ENCODE assay signal across 8 mouse cellular contexts in genomic region chr11:50227226-50227625, GRCm38 (mm10). TPM values are rescaled to one million over a fixed set of nuclear protein-coding genes. Genes with fewer than 3 reads are reported as not detected.
A peak's percentile ranks its signal among the peaks of the same experiment; 100 is the strongest.
DNase-seq lines count a peak whose midpoint lies in the region; ATAC-seq lines count a peak whose summit lies in the region.

No protein-coding gene starts in this region.

- H3K9me3 ChIP-seq in erythroblast, embryonic 14.5 days (ENCODE audit: control insufficient read depth, low read length): no peaks in the 10 kb centered on the region
- no peaks in the 10 kb centered on the region for H3K9me3 ChIP-seq in limb, embryonic 13.5 days
- H3K9me3 ChIP-seq in stomach, embryonic 16.5 days (replicated peaks; ENCODE audit: control insufficient read depth, low read length): no peaks in the 10 kb centered on the region

- H3K4me2 ChIP-seq in limb, embryonic 13.5 days (replicated peaks): peak overlapping the region; percentile 91
- H3K4me2 ChIP-seq in stomach, embryonic 16.5 days (ENCODE audit: low read depth, low read length): 0 out of 2 replicates have a peak overlapping the region, but pooled peaks have one; percentile 92

- ATAC-seq in erythroblast, adult 5-6 weeks (replicated peaks; ENCODE audit: low FRiP score, poor library complexity, severe bottlenecking): no peak
- ATAC-seq in limb, embryonic 13.5 days (ENCODE audit: low FRiP score, low read depth): no peak
- no peak for ATAC-seq in stomach, embryonic 16.5 days (ENCODE audit: insufficient read depth, low FRiP score)

- peak overlapping the region; percentile 96 for H3K9ac ChIP-seq in limb, embryonic 13.5 days
- H3K9ac ChIP-seq in stomach, embryonic 16.5 days (ENCODE audit: low read length): 0 out of 2 replicates have a peak overlapping the region, but pooled peaks have one; percentile 99

- no peak overlapping the region for H3K27ac ChIP-seq in limb, embryonic 13.5 days
- no peak overlapping the region for H3K27ac ChIP-seq in stomach, embryonic 16.5 days (ENCODE audit: low read length)

- 75% methylated on average over 3 of the region's 3 CpGs for WGBS in limb, embryonic 13.5 days
- WGBS in stomach, embryonic 16.5 days: 65% methylated on average over 3 of the region's 3 CpGs

- peak; percentile 56 for DNase-seq in lung, postnatal 10 days
- DNase-seq in lung, postnatal 25 days (ENCODE audit: low spot score): no peak
- DNase-seq in right cerebral cortex, postnatal 36 days (ENCODE audit: low spot score in 2 of 2): no peak
- no peak for DNase-seq in cerebellum, postnatal 25 days

- H3K4me1 ChIP-seq in erythroblast, embryonic 14.5 days (ENCODE audit: control insufficient read depth): peaks cover 83% of the 10 kb centered on the region
- H3K4me1 ChIP-seq in limb, embryonic 13.5 days: peaks cover 57% of the 10 kb centered on the region
- peaks cover 47% of the 10 kb centered on the region for H3K4me1 ChIP-seq in stomach, embryonic 16.5 days (ENCODE audit: control insufficient read depth, insufficient read depth, low read length)

- peak overlapping the region; percentile 73 for H3K4me3 ChIP-seq in erythroblast, embryonic 14.5 days (replicated peaks)
- 0 out of 2 replicates have a peak overlapping the region, but pooled peaks have one; percentile 94 for H3K4me3 ChIP-seq in limb, embryonic 13.5 days
- H3K4me3 ChIP-seq in stomach, embryonic 16.5 days (replicated peaks; ENCODE audit: low read length): no peak overlapping the region

- H3K36me3 ChIP-seq in erythroblast, embryonic 14.5 days (ENCODE audit: control insufficient read depth): peaks cover 64% of the 10 kb centered on the region
- peaks cover 10% of the 10 kb centered on the region for H3K36me3 ChIP-seq in limb, embryonic 13.5 days
- no peaks in the 10 kb centered on the region for H3K36me3 ChIP-seq in stomach, embryonic 16.5 days (ENCODE audit: control insufficient read depth, insufficient read depth, low read length)

- no peaks in the 10 kb centered on the region for H3K27me3 ChIP-seq in erythroblast, embryonic 14.5 days (ENCODE audit: control insufficient read depth)
- peaks cover 10% of the 10 kb centered on the region; the same call in 1 of the 2 replicates for H3K27me3 ChIP-seq in limb, embryonic 13.5 days
- no peaks in the 10 kb centered on the region for H3K27me3 ChIP-seq in stomach, embryonic 16.5 days (ENCODE audit: control insufficient read depth, insufficient read depth, low read length)

RNA-seq across cellular contexts. Expression of gene Ltc4s, which starts 11.2 kb away (rescaled TPM):
- polyA plus RNA-seq in erythroblast, embryonic 14.5 days (2012): not detected in 2 replicates
- not detected in 2 replicates for total RNA-seq in erythroblast, adult 5-6 weeks (2015; ENCODE audit: low replicate concordance)
- 2.2 TPM in 1 of 2 replicates, not detected in the other for total RNA-seq in erythroblast, adult 5-6 weeks (2017; ENCODE audit: low replicate concordance)
- polyA plus RNA-seq in limb, embryonic 13.5 days (2015; fragmentation: Nextera tagmentation; extraction: Ambion mirVana): 0.79 and 1.3 TPM in 2 replicates
- polyA plus RNA-seq in stomach, embryonic 16.5 days (2015; fragmentation: Nextera tagmentation; extraction: Ambion mirVana): 3.5 and 5.9 TPM in 2 replicates

RNA-seq across cellular contexts. Expression of gene Mgat4b, which starts 16.5 kb away (rescaled TPM):
- polyA plus RNA-seq in erythroblast, embryonic 14.5 days (2012): 23.6 and 24.7 TPM in 2 replicates
- 7.1 and 7.7 TPM in 2 replicates for total RNA-seq in erythroblast, adult 5-6 weeks (2015; ENCODE audit: low replicate concordance)
- total RNA-seq in erythroblast, adult 5-6 weeks (2017; ENCODE audit: low replicate concordance): 5.1 and 10.0 TPM in 2 replicates
- 17.1 and 20.5 TPM in 2 replicates for polyA plus RNA-seq in limb, embryonic 13.5 days (2015; fragmentation: Nextera tagmentation; extraction: Ambion mirVana)
- polyA plus RNA-seq in stomach, embryonic 16.5 days (2015; fragmentation: Nextera tagmentation; extraction: Ambion mirVana): 5.6 and 5.9 TPM in 2 replicates

RNA-seq across cellular contexts. Expression of gene Sqstm1, which starts 16.6 kb away (rescaled TPM):
- polyA plus RNA-seq in erythroblast, embryonic 14.5 days (2012): 19.5 and 24.0 TPM in 2 replicates
- 101 and 109 TPM in 2 replicates for total RNA-seq in erythroblast, adult 5-6 weeks (2015; ENCODE audit: low replicate concordance)
- 596 and 621 TPM in 2 replicates for total RNA-seq in erythroblast, adult 5-6 weeks (2017; ENCODE audit: low replicate concordance)
- 214 TPM in 2 replicates for polyA plus RNA-seq in limb, embryonic 13.5 days (2015; fragmentation: Nextera tagmentation; extraction: Ambion mirVana)
- polyA plus RNA-seq in stomach, embryonic 16.5 days (2015; fragmentation: Nextera tagmentation; extraction: Ambion mirVana): 202 and 225 TPM in 2 replicates

RNA-seq across cellular contexts. Expression of gene Mrnip, which starts 53.0 kb away (rescaled TPM):
- polyA plus RNA-seq in erythroblast, embryonic 14.5 days (2012): 0.79 and 1.3 TPM in 2 replicates
- total RNA-seq in erythroblast, adult 5-6 weeks (2015; ENCODE audit: low replicate concordance): 6.7 and 9.8 TPM in 2 replicates
- total RNA-seq in erythroblast, adult 5-6 weeks (2017; ENCODE audit: low replicate concordance): 2.8 and 4.0 TPM in 2 replicates
- 18.0 and 18.7 TPM in 2 replicates for polyA plus RNA-seq in limb, embryonic 13.5 days (2015; fragmentation: Nextera tagmentation; extraction: Ambion mirVana)
- 11.9 and 12.5 TPM in 2 replicates for polyA plus RNA-seq in stomach, embryonic 16.5 days (2015; fragmentation: Nextera tagmentation; extraction: Ambion mirVana)
